22 mouse cellular contexts compared by ENCODE assay signal in the genomic region with DNA sequence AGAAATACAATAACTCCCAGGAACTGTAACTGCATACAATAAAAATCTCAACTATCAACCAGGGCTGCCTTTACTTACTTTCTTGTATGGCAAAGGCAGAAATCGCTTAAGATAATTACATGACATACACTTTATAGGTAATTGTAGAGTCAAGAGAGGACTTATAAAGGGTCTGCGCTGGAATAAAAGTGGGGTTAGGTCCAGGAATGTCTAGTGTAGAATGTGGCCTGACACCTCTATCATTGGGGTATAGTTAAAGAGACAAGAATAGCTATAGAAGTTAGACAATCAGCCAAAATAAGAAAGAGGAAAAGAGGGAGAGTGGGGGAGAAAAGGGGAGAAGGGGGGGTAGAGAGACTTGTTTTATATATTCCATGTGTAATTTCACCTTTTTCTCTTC.
DNase-seq lines count a peak whose midpoint lies in the region; ATAC-seq and TF ChIP-seq lines count a peak whose summit lies in the region.
"Had no signal": no experiment of that assay in that cellular context is flagged by ENCODE, and none has a peak within 500 bp of the region (broad histone marks: within the 10 kb centered on the region; RNA-seq: fewer than 3 reads in every experiment).

No protein-coding gene starts in this region.

- H3K4me2 ChIP-seq in limb, embryonic 13.5 days (replicated peaks), result no peak overlapping the region
- H3K4me2 ChIP-seq in midbrain, embryonic 11.5 days, result no peak overlapping the region
- H3K4me2 ChIP-seq in midbrain, embryonic 13.5 days (replicated peaks), result no peak overlapping the region
- no peak overlapping the region for H3K4me2 ChIP-seq in limb, embryonic 14.5 days (replicated peaks; ENCODE audit: low read depth, low read length, severe bottlenecking)
- no peak overlapping the region for H3K4me2 ChIP-seq in limb, embryonic 15.5 days

- no peaks in the 10 kb centered on the region for H3K36me3 ChIP-seq in limb, embryonic 13.5 days
- H3K36me3 ChIP-seq in limb, embryonic 10.5 days, result no peaks in the 10 kb centered on the region
- H3K36me3 ChIP-seq in midbrain, embryonic 11.5 days (ENCODE audit: control insufficient read depth, insufficient read depth, low read length), result no peaks in the 10 kb centered on the region
- no peaks in the 10 kb centered on the region for H3K36me3 ChIP-seq in midbrain, embryonic 13.5 days
- H3K36me3 ChIP-seq in limb, embryonic 14.5 days (ENCODE audit: control insufficient read depth, insufficient read depth, low read length), result no peaks in the 10 kb centered on the region
- no peaks in the 10 kb centered on the region for H3K36me3 ChIP-seq in limb, embryonic 15.5 days
- H3K36me3 ChIP-seq: G1E had no signal

- H3K27ac ChIP-seq in limb, embryonic 13.5 days, result no peak overlapping the region
- no peak overlapping the region for H3K27ac ChIP-seq in limb, embryonic 10.5 days
- H3K27ac ChIP-seq in midbrain, embryonic 11.5 days (ENCODE audit: low read depth, low read length), result no peak overlapping the region
- H3K27ac ChIP-seq in midbrain, embryonic 13.5 days, result no peak overlapping the region
- H3K27ac ChIP-seq in limb, embryonic 14.5 days (replicated peaks; ENCODE audit: low read depth, low read length), result no peak overlapping the region
- H3K27ac ChIP-seq in limb, embryonic 15.5 days, result no peak overlapping the region

- H3K27me3 ChIP-seq in limb, embryonic 13.5 days, result no peaks in the 10 kb centered on the region
- no peaks in the 10 kb centered on the region for H3K27me3 ChIP-seq in limb, embryonic 10.5 days (ENCODE audit: low read depth, poor library complexity, severe bottlenecking)
- H3K27me3 ChIP-seq in midbrain, embryonic 11.5 days (ENCODE audit: control insufficient read depth, insufficient read depth, low read length), result no peaks in the 10 kb centered on the region
- H3K27me3 ChIP-seq in midbrain, embryonic 13.5 days, result no peaks in the 10 kb centered on the region
- no peaks in the 10 kb centered on the region for H3K27me3 ChIP-seq in limb, embryonic 14.5 days (ENCODE audit: control insufficient read depth, insufficient read depth, low read length)
- H3K27me3 ChIP-seq in limb, embryonic 15.5 days, result no peaks in the 10 kb centered on the region
- H3K27me3 ChIP-seq: CH12.LX had no signal

- WGBS in limb, embryonic 13.5 days, result 80% methylated on average over 2 of the region's 2 CpGs
- WGBS in limb, embryonic 10.5 days, result 91% methylated on average over 2 of the region's 2 CpGs
- 88% methylated on average over 2 of the region's 2 CpGs for WGBS in midbrain, embryonic 11.5 days
- 91% methylated on average over 2 of the region's 2 CpGs for WGBS in midbrain, embryonic 13.5 days
- WGBS in limb, embryonic 14.5 days, result 61% methylated on average over 2 of the region's 2 CpGs
- WGBS in limb, embryonic 15.5 days, result 68% methylated on average over 2 of the region's 2 CpGs

- H3K4me1 ChIP-seq in limb, embryonic 13.5 days, result no peaks in the 10 kb centered on the region
- H3K4me1 ChIP-seq in limb, embryonic 10.5 days, result peaks cover under 1% of the 10 kb centered on the region; the same call in 1 of the 2 replicates
- H3K4me1 ChIP-seq in midbrain, embryonic 11.5 days (ENCODE audit: control insufficient read depth, insufficient read depth, low read length), result no peaks in the 10 kb centered on the region
- no peaks in the 10 kb centered on the region for H3K4me1 ChIP-seq in midbrain, embryonic 13.5 days (replicated peaks)
- H3K4me1 ChIP-seq in limb, embryonic 14.5 days (ENCODE audit: control insufficient read depth, insufficient read depth, low read length), result no peaks in the 10 kb centered on the region
- no peaks in the 10 kb centered on the region for H3K4me1 ChIP-seq in limb, embryonic 15.5 days

- H3K9me3 ChIP-seq in limb, embryonic 13.5 days, result no peaks in the 10 kb centered on the region
- H3K9me3 ChIP-seq in limb, embryonic 10.5 days (replicated peaks), result no peaks in the 10 kb centered on the region
- H3K9me3 ChIP-seq in midbrain, embryonic 11.5 days (ENCODE audit: control insufficient read depth, low read length), result no peaks in the 10 kb centered on the region
- H3K9me3 ChIP-seq in midbrain, embryonic 13.5 days, result no peaks in the 10 kb centered on the region
- no peaks in the 10 kb centered on the region for H3K9me3 ChIP-seq in limb, embryonic 14.5 days (ENCODE audit: control insufficient read depth, low read length)
- no peaks in the 10 kb centered on the region for H3K9me3 ChIP-seq in limb, embryonic 15.5 days
- H3K9me3 ChIP-seq: G1E had no signal

- no peak for DNase-seq in limb, embryonic 10.5 days (ENCODE audit: low spot score)
- peak; percentile 68 for DNase-seq in midbrain, embryonic 11.5 days (ENCODE audit: low spot score, missing footprints)
- peak; percentile 24 for DNase-seq in limb, embryonic 14.5 days (ENCODE audit: low spot score)
- no peak for DNase-seq in cerebellum, postnatal 10 days
- no peak for DNase-seq in left cerebral cortex, adult 18-20 months (ENCODE audit: low spot score in 2 of 2)
- DNase-seq: adrenal gland, adult 2 months; adrenal gland, adult 8-10 months; adrenal gland, postnatal 10 days; adrenal gland, postnatal 14 days; adrenal gland, postnatal 25 days; adrenal gland, postnatal 36 days; B cell, adult 2 months; cerebellum, adult 11 months; cerebellum, adult 11-12 months had no signal

- TF ChIP-seq POLR2A in limb, embryonic 14.5 days (IDR thresholded peaks at IDR 0.05; ENCODE audit: borderline replicate concordance, extremely low read depth, insufficient read depth, insufficient read length), result no peak

- H3K4me3 ChIP-seq in limb, embryonic 13.5 days, result no peak overlapping the region
- no peak overlapping the region for H3K4me3 ChIP-seq in limb, embryonic 10.5 days
- H3K4me3 ChIP-seq in midbrain, embryonic 11.5 days (ENCODE audit: low read depth, low read length), result no peak overlapping the region
- H3K4me3 ChIP-seq in midbrain, embryonic 13.5 days (replicated peaks), result no peak overlapping the region
- H3K4me3 ChIP-seq in limb, embryonic 14.5 days (replicated peaks; ENCODE audit: low read length), result no peak overlapping the region
- H3K4me3 ChIP-seq in limb, embryonic 15.5 days, result no peak overlapping the region

- ATAC-seq in limb, embryonic 13.5 days (ENCODE audit: low FRiP score, low read depth), result peak; percentile 40; the same call in 1 of the 2 replicates
- ATAC-seq in midbrain, embryonic 11.5 days (ENCODE audit: low FRiP score), result no peak
- no peak for ATAC-seq in midbrain, embryonic 13.5 days
- ATAC-seq in limb, embryonic 14.5 days (ENCODE audit: low FRiP score, low read depth), result peak; percentile 71; the same call in 1 of the 2 replicates
- peak; percentile 55; the same call in 1 of the 2 replicates for ATAC-seq in limb, embryonic 15.5 days (ENCODE audit: insufficient number of reproducible peaks, low FRiP score, low TSS enrichment, low read depth)
- ATAC-seq: activated CD4-positive, CD25-positive, alpha-beta regulatory T cell, adult 4 months; CD4-positive, CD25-positive, alpha-beta regulatory T cell, adult 4 months; Patski had no signal

- no peak overlapping the region for H3K9ac ChIP-seq in limb, embryonic 13.5 days
- no peak overlapping the region for H3K9ac ChIP-seq in midbrain, embryonic 11.5 days (ENCODE audit: low read length)
- no peak overlapping the region for H3K9ac ChIP-seq in midbrain, embryonic 13.5 days (replicated peaks)
- H3K9ac ChIP-seq in limb, embryonic 14.5 days (ENCODE audit: low read depth, low read length, severe bottlenecking), result no peak overlapping the region
- no peak overlapping the region for H3K9ac ChIP-seq in limb, embryonic 15.5 days

Comparison
In these comparisons a context has a peak if more than half of its experiments do, and no peak if none do; other contexts are left out.
1. DNase-seq: peak in midbrain, embryonic 11.5 days (single experiment) and limb, embryonic 14.5 days (single experiment); none in limb, embryonic 10.5 days (single experiment), cerebellum, postnatal 10 days (0 of 2) and left cerebral cortex, adult 18-20 months (0 of 2).
2. ATAC-seq: peak in limb, embryonic 13.5 days (single experiment), limb, embryonic 14.5 days (single experiment) and limb, embryonic 15.5 days (single experiment); none in midbrain, embryonic 11.5 days (single experiment) and midbrain, embryonic 13.5 days (single experiment).